Mouse (Mus musculus): ENCODE data around the gene Cd40lg. TPM values are rescaled to one million over a fixed set of nuclear protein-coding genes. Genes with fewer than 3 reads are reported as not detected.

Gene Cd40lg
- polyA plus RNA-seq (2012; ENCODE audit: low replicate concordance), result 0.28 TPM in 1 of 2 replicates, not detected in the other

GRCm38 (mm10) chrX:57211876-57212275 is at the start of gene Cd40lg:
Gene Cd40lg (plus strand): TSS chrX:57212143.

Other genes with a start within 250 kb of the Cd40lg start
- gene Brs3, start 169.1 kb upstream of the Cd40lg start, polyA plus RNA-seq (2012; ENCODE audit: low replicate concordance), result 0.12 TPM in 1 of 2 replicates, not detected in the other
- gene Htatsf1, start 158.6 kb upstream of the Cd40lg start, polyA plus RNA-seq (2012; ENCODE audit: low replicate concordance), result 13.3 and 15.0 TPM in 2 replicates
- gene Vgll1, start 124.0 kb upstream of the Cd40lg start, polyA plus RNA-seq (2012; ENCODE audit: low replicate concordance), result not detected in 2 replicates
- 1.2 and 1.3 TPM in 2 replicates for gene Arhgef6, start 126.6 kb downstream of the Cd40lg start, polyA plus RNA-seq (2012; ENCODE audit: low replicate concordance)
- gene Rbmx, start 180.9 kb downstream of the Cd40lg start, polyA plus RNA-seq (2012; ENCODE audit: low replicate concordance), result 11.2 and 14.0 TPM in 2 replicates
- gene Gm364, start 197.0 kb downstream of the Cd40lg start, polyA plus RNA-seq (2012; ENCODE audit: low replicate concordance), result not detected in 2 replicates